Mouse (Mus musculus): ENCODE measurements around the gene Foxb1. TPM values are rescaled to one million over a fixed set of nuclear protein-coding genes. Genes with fewer than 3 reads are reported as not detected.

Gene Foxb1
- polyA plus RNA-seq, 1 experiment from 2014 or later = 0.09 TPM

GRCm38 (mm10) chr9:69758506-69758905 is 2.2 kb downstream of the Foxb1 start:
- WGBS = 0% methylated on average over 17 of the region's 17 CpGs
- Histone ChIP-seq H3K27ac (ENCODE audit: low read length) (no peak overlapping the region), H3K36me3 (ENCODE audit: insufficient read depth, low read length) (no peaks in the 10 kb centered on the region), H3K9me3 (ENCODE audit: low read length) (no peaks in the 10 kb centered on the region), H3K27me3 (ENCODE audit: insufficient read depth, low read length) (peaks cover 97% of the 10 kb centered on the region), H3K4me2 (replicated peaks; ENCODE audit: low read depth, low read length) (peak overlapping the region; percentile 10; the same call in 1 of the 2 replicates), H3K4me1 (ENCODE audit: insufficient read depth, low read length) (0 out of 2 replicates have a peak, but pooled peaks cover 9% of the 10 kb centered on the region), H3K4me3 (ENCODE audit: low read length) (peak overlapping the region; percentile 4; the same call in 1 of the 2 replicates), H3K9ac (replicated peaks; ENCODE audit: low read length) (no peak overlapping the region)
- no peak for ATAC-seq (ENCODE audit: low FRiP score, low TSS enrichment)

GRCm38 (mm10) chr9:69757254-69757653 is 3.5 kb downstream of the Foxb1 start:
- H3K36me3 ChIP-seq (ENCODE audit: insufficient read depth, low read length) = no peaks in the 10 kb centered on the region
- WGBS = 24% methylated on average over 4 of the region's 4 CpGs
- peaks cover 97% of the 10 kb centered on the region for H3K27me3 ChIP-seq (ENCODE audit: insufficient read depth, low read length)
- H3K27ac ChIP-seq (ENCODE audit: low read length) = no peak overlapping the region
- H3K4me3 ChIP-seq (ENCODE audit: low read length) = no peak overlapping the region
- ATAC-seq (ENCODE audit: low FRiP score, low TSS enrichment) = no peak
- no peaks in the 10 kb centered on the region for H3K9me3 ChIP-seq (ENCODE audit: low read length)
- H3K9ac ChIP-seq (replicated peaks; ENCODE audit: low read length) = no peak overlapping the region
- H3K4me1 ChIP-seq (ENCODE audit: insufficient read depth, low read length) = 0 out of 2 replicates have a peak, but pooled peaks cover 6% of the 10 kb centered on the region
- no peak overlapping the region for H3K4me2 ChIP-seq (replicated peaks; ENCODE audit: low read depth, low read length)

GRCm38 (mm10) chr9:69756456-69756855 is 4.3 kb downstream of the Foxb1 start:
- Histone ChIP-seq H3K27ac (ENCODE audit: low read length) (no peak overlapping the region), H3K27me3 (ENCODE audit: insufficient read depth, low read length) (peaks cover 90% of the 10 kb centered on the region), H3K4me2 (replicated peaks; ENCODE audit: low read depth, low read length) (no peak overlapping the region), H3K36me3 (ENCODE audit: insufficient read depth, low read length) (no peaks in the 10 kb centered on the region), H3K9me3 (ENCODE audit: low read length) (no peaks in the 10 kb centered on the region), H3K9ac (replicated peaks; ENCODE audit: low read length) (no peak overlapping the region), H3K4me1 (ENCODE audit: insufficient read depth, low read length) (0 out of 2 replicates have a peak, but pooled peaks cover 6% of the 10 kb centered on the region), H3K4me3 (ENCODE audit: low read length) (no peak overlapping the region)
- 51% methylated on average over 3 of the region's 3 CpGs for WGBS
- ATAC-seq (ENCODE audit: low FRiP score, low TSS enrichment) = no peak

GRCm38 (mm10) chr9:69756041-69756440 is 4.7 kb downstream of the Foxb1 start:
- Histone ChIP-seq H3K36me3 (ENCODE audit: insufficient read depth, low read length) (no peaks in the 10 kb centered on the region), H3K4me3 (ENCODE audit: low read length) (no peak overlapping the region), H3K27ac (ENCODE audit: low read length) (no peak overlapping the region), H3K4me1 (ENCODE audit: insufficient read depth, low read length) (0 out of 2 replicates have a peak, but pooled peaks cover 6% of the 10 kb centered on the region), H3K4me2 (replicated peaks; ENCODE audit: low read depth, low read length) (no peak overlapping the region), H3K9me3 (ENCODE audit: low read length) (no peaks in the 10 kb centered on the region), H3K27me3 (ENCODE audit: insufficient read depth, low read length) (peaks cover 86% of the 10 kb centered on the region), H3K9ac (replicated peaks; ENCODE audit: low read length) (no peak overlapping the region)
- WGBS = 36% methylated on average over 7 of the region's 7 CpGs
- ATAC-seq (ENCODE audit: low FRiP score, low TSS enrichment) = no peak

DNA sequence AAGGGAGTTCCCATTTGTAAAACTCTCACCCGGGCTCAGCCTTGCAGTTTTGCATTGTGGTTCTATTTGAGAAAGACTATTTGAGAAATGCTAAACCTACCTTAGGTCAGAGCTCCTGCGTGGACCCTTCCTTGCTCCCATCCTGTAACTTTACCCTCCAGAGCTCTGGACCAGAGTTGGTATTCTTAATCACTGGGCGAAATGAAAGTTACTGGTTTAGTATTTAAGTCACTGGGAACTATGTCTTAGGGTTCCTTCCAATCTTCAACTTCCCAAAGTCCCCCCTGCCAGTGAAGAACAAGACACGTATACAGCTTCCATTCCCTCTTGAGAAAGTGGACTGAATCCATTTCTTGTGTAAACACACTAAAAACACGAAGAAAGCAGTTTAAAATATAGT is 5.6 kb downstream of the Foxb1 start:
- Histone ChIP-seq H3K4me1 (ENCODE audit: insufficient read depth, low read length) (0 out of 2 replicates have a peak, but pooled peaks cover 6% of the 10 kb centered on the region), H3K27me3 (ENCODE audit: insufficient read depth, low read length) (peaks cover 77% of the 10 kb centered on the region)
- WGBS = 25% methylated on average over 5 of the region's 5 CpGs

GRCm38 (mm10) chr9:69754712-69755111 is 6.0 kb downstream of the Foxb1 start:
- no peaks in the 10 kb centered on the region for H3K9me3 ChIP-seq (ENCODE audit: low read length)
- ATAC-seq (ENCODE audit: low FRiP score, low TSS enrichment) = no peak
- H3K27me3 ChIP-seq (ENCODE audit: insufficient read depth, low read length) = peaks cover 72% of the 10 kb centered on the region
- H3K4me3 ChIP-seq (ENCODE audit: low read length) = no peak overlapping the region
- H3K27ac ChIP-seq (ENCODE audit: low read length) = no peak overlapping the region
- 16% methylated on average over 5 of the region's 5 CpGs for WGBS
- no peak overlapping the region for H3K4me2 ChIP-seq (replicated peaks; ENCODE audit: low read depth, low read length)
- H3K9ac ChIP-seq (replicated peaks; ENCODE audit: low read length) = no peak overlapping the region
- 0 out of 2 replicates have a peak, but pooled peaks cover 3% of the 10 kb centered on the region for H3K4me1 ChIP-seq (ENCODE audit: insufficient read depth, low read length)
- no peaks in the 10 kb centered on the region for H3K36me3 ChIP-seq (ENCODE audit: insufficient read depth, low read length)

More for the DNA sequence above, 5.6 kb downstream of the Foxb1 start:
- no peak for ATAC-seq (ENCODE audit: low FRiP score, low TSS enrichment)
- no peak overlapping the region for H3K4me3 ChIP-seq (ENCODE audit: low read length)
- H3K27ac ChIP-seq (ENCODE audit: low read length) = no peak overlapping the region
- no peaks in the 10 kb centered on the region for H3K36me3 ChIP-seq (ENCODE audit: insufficient read depth, low read length)
- no peaks in the 10 kb centered on the region for H3K9me3 ChIP-seq (ENCODE audit: low read length)
- no peak overlapping the region for H3K9ac ChIP-seq (replicated peaks; ENCODE audit: low read length)
- no peak overlapping the region for H3K4me2 ChIP-seq (replicated peaks; ENCODE audit: low read depth, low read length)

DNA sequence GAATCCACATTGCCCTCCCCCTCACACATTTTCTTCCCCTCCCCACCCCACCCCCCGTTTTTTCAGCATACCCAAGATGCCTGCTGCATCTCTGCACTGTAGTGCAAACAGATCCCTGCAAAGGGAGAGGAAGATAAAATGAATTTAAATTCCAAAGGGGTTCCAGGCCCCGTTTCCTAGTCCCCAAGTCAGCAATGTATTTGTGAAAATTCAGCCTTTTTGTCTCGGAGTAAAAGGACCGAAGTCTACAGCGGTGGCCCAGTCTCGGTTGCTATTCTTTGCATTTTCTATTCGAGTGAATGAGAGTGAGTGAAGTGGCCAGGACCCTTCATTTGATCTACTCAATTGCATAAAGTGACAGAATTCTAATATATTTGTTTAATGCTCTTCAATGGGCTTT is 6.4 kb downstream of the Foxb1 start:
- ATAC-seq (ENCODE audit: low FRiP score, low TSS enrichment) = no peak
- H3K36me3 ChIP-seq (ENCODE audit: insufficient read depth, low read length) = no peaks in the 10 kb centered on the region
- no peaks in the 10 kb centered on the region for H3K4me1 ChIP-seq (ENCODE audit: insufficient read depth, low read length)
- peaks cover 68% of the 10 kb centered on the region for H3K27me3 ChIP-seq (ENCODE audit: insufficient read depth, low read length)
- no peak overlapping the region for H3K9ac ChIP-seq (replicated peaks; ENCODE audit: low read length)
- no peak overlapping the region for H3K4me2 ChIP-seq (replicated peaks; ENCODE audit: low read depth, low read length)
- no peak overlapping the region for H3K4me3 ChIP-seq (ENCODE audit: low read length)
- no peaks in the 10 kb centered on the region for H3K9me3 ChIP-seq (ENCODE audit: low read length)
- no peak overlapping the region for H3K27ac ChIP-seq (ENCODE audit: low read length)
- WGBS = 29% methylated on average over 7 of the region's 7 CpGs

DNA sequence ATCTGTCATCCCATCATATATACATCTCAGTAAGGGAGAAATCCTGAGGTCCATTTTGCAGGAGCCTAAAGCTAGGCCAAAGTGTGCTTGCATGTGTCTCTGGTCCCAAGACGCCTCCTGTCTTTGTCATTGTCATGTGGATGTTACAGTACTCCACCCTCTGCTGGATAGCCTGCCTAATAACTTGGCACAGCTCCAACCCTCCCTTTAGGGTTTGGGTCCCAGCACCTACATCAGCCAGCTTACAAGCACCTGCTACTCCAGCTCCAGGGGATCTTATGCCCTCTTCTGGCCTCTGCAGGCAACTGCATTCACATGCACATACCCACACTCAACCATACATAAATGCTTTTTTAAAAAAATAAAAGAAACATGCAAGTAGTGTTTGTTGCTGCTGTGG is 12.8 kb downstream of the Foxb1 start:
- H3K4me3 ChIP-seq (ENCODE audit: low read length) = no peak overlapping the region
- peaks cover 8% of the 10 kb centered on the region for H3K27me3 ChIP-seq (ENCODE audit: insufficient read depth, low read length)
- no peak overlapping the region for H3K27ac ChIP-seq (ENCODE audit: low read length)
- no peak overlapping the region for H3K9ac ChIP-seq (replicated peaks; ENCODE audit: low read length)
- no peak for ATAC-seq (ENCODE audit: low FRiP score, low TSS enrichment)
- no peak overlapping the region for H3K4me2 ChIP-seq (replicated peaks; ENCODE audit: low read depth, low read length)
- H3K9me3 ChIP-seq (ENCODE audit: low read length) = no peaks in the 10 kb centered on the region
- no peaks in the 10 kb centered on the region for H3K36me3 ChIP-seq (ENCODE audit: insufficient read depth, low read length)
- WGBS = 86% methylated on average over 1 of the region's 1 CpGs
- H3K4me1 ChIP-seq (ENCODE audit: insufficient read depth, low read length) = no peaks in the 10 kb centered on the region

GRCm38 (mm10) chr9:69728736-69729135 is 32.0 kb downstream of the Foxb1 start:
- H3K9me3 ChIP-seq (ENCODE audit: low read length) = 0 out of 2 replicates have a peak, but pooled peaks cover 6% of the 10 kb centered on the region
- no peak overlapping the region for H3K4me2 ChIP-seq (replicated peaks; ENCODE audit: low read depth, low read length)
- H3K27ac ChIP-seq (ENCODE audit: low read length) = no peak overlapping the region
- no peaks in the 10 kb centered on the region for H3K36me3 ChIP-seq (ENCODE audit: insufficient read depth, low read length)
- ATAC-seq (ENCODE audit: low FRiP score, low TSS enrichment) = no peak
- no peak overlapping the region for H3K4me3 ChIP-seq (ENCODE audit: low read length)
- WGBS = 27% methylated on average over 5 of the region's 5 CpGs
- no peaks in the 10 kb centered on the region for H3K4me1 ChIP-seq (ENCODE audit: insufficient read depth, low read length)
- no peaks in the 10 kb centered on the region for H3K27me3 ChIP-seq (ENCODE audit: insufficient read depth, low read length)
- H3K9ac ChIP-seq (replicated peaks; ENCODE audit: low read length) = no peak overlapping the region

- Histone ChIP-seq H3K27me3 (ENCODE audit: insufficient read depth, low read length) (no peaks in the 10 kb centered on the region), H3K4me1 (ENCODE audit: insufficient read depth, low read length) (peaks cover 6% of the 10 kb centered on the region), H3K9ac (replicated peaks; ENCODE audit: low read length) (no peak overlapping the region), H3K27ac (ENCODE audit: low read length) (no peak overlapping the region), H3K4me3 (ENCODE audit: low read length) (no peak overlapping the region), H3K9me3 (ENCODE audit: low read length) (no peaks in the 10 kb centered on the region), H3K36me3 (ENCODE audit: insufficient read depth, low read length) (no peaks in the 10 kb centered on the region), H3K4me2 (replicated peaks; ENCODE audit: low read depth, low read length) (no peak overlapping the region)
- no peak for ATAC-seq (ENCODE audit: low FRiP score, low TSS enrichment)
- 35% methylated on average over 9 of the region's 9 CpGs for WGBS
Measured at GRCm38 (mm10) chr9:69718431-69718830, 42.3 kb downstream of the Foxb1 start.
